In genomic region chr3:154115478-154115877, GRCm38 (mm10) we compare ENCODE assay signal across 27 mouse cellular contexts.
A peak's percentile ranks its signal among the peaks of the same experiment; 100 is the strongest.
DNase-seq lines count a peak whose midpoint lies in the region; ATAC-seq lines count a peak whose summit lies in the region.
"Had no signal": no experiment of that assay in that cellular context is flagged by ENCODE, and none has a peak within 500 bp of the region (broad histone marks: within the 10 kb centered on the region; RNA-seq: fewer than 3 reads in every experiment).

No protein-coding gene starts in this region.

- no peak overlapping the region for H3K4me3 ChIP-seq in forebrain, embryonic 13.5 days
- no peak overlapping the region for H3K4me3 ChIP-seq in forebrain, embryonic 12.5 days (replicated peaks)
- no peak overlapping the region for H3K4me3 ChIP-seq in hindbrain, embryonic 14.5 days (replicated peaks; ENCODE audit: low read length)
- H3K4me3 ChIP-seq in hindbrain, embryonic 11.5 days (ENCODE audit: low read depth, low read length): no peak overlapping the region
- no peak overlapping the region for H3K4me3 ChIP-seq in brown adipose tissue, adult 24 weeks (ENCODE audit: insufficient read depth, low read depth, low read length)
- H3K4me3 ChIP-seq: embryonic facial prominence, embryonic 13.5 days; embryonic facial prominence, embryonic 15.5 days had no signal

- H3K27ac ChIP-seq in forebrain, embryonic 13.5 days: no peak overlapping the region
- no peak overlapping the region for H3K27ac ChIP-seq in forebrain, embryonic 12.5 days
- H3K27ac ChIP-seq in hindbrain, embryonic 14.5 days: peak overlapping the region; percentile 16; the same call in 1 of the 2 replicates
- H3K27ac ChIP-seq in hindbrain, embryonic 11.5 days (ENCODE audit: low read depth, low read length): no peak overlapping the region
- 0 out of 2 replicates have a peak overlapping the region, but pooled peaks have one; percentile 12 for H3K27ac ChIP-seq in brown adipose tissue, adult 24 weeks (replicated peaks; ENCODE audit: low read depth, low read length)
- H3K27ac ChIP-seq: embryonic facial prominence, embryonic 13.5 days; embryonic facial prominence, embryonic 15.5 days had no signal

- H3K4me1 ChIP-seq in forebrain, embryonic 13.5 days: peaks cover 31% of the 10 kb centered on the region
- peaks cover 15% of the 10 kb centered on the region for H3K4me1 ChIP-seq in forebrain, embryonic 12.5 days
- H3K4me1 ChIP-seq in hindbrain, embryonic 14.5 days (replicated peaks; ENCODE audit: control insufficient read depth, insufficient read depth, low read length): peaks cover 5% of the 10 kb centered on the region
- no peaks in the 10 kb centered on the region for H3K4me1 ChIP-seq in hindbrain, embryonic 11.5 days (replicated peaks; ENCODE audit: control insufficient read depth, insufficient read depth, low read length)
- no peaks in the 10 kb centered on the region for H3K4me1 ChIP-seq in brown adipose tissue, adult 24 weeks (ENCODE audit: control insufficient read depth, insufficient read depth, insufficient read length, low read length)

- no peaks in the 10 kb centered on the region for H3K27me3 ChIP-seq in forebrain, embryonic 13.5 days
- no peaks in the 10 kb centered on the region; the same call in 1 of the 2 replicates for H3K27me3 ChIP-seq in forebrain, embryonic 12.5 days
- no peaks in the 10 kb centered on the region for H3K27me3 ChIP-seq in hindbrain, embryonic 14.5 days (ENCODE audit: control insufficient read depth, insufficient read depth, low read length)
- no peaks in the 10 kb centered on the region for H3K27me3 ChIP-seq in hindbrain, embryonic 11.5 days (ENCODE audit: control insufficient read depth, insufficient read depth, low read length)
- H3K27me3 ChIP-seq: CH12.LX; embryonic facial prominence, embryonic 13.5 days; embryonic facial prominence, embryonic 15.5 days; Patski had no signal

- no peaks in the 10 kb centered on the region for H3K36me3 ChIP-seq in forebrain, embryonic 13.5 days (ENCODE audit: poor library complexity, severe bottlenecking)
- no peaks in the 10 kb centered on the region for H3K36me3 ChIP-seq in forebrain, embryonic 12.5 days (replicated peaks)
- no peaks in the 10 kb centered on the region for H3K36me3 ChIP-seq in hindbrain, embryonic 14.5 days (replicated peaks; ENCODE audit: control insufficient read depth, insufficient read depth)
- H3K36me3 ChIP-seq in hindbrain, embryonic 11.5 days (ENCODE audit: control insufficient read depth, insufficient read depth, low read length): no peaks in the 10 kb centered on the region
- H3K36me3 ChIP-seq: embryonic facial prominence, embryonic 13.5 days; embryonic facial prominence, embryonic 15.5 days; G1E had no signal

- no peak overlapping the region for H3K9ac ChIP-seq in forebrain, embryonic 13.5 days
- H3K9ac ChIP-seq in forebrain, embryonic 12.5 days: no peak overlapping the region
- no peak overlapping the region for H3K9ac ChIP-seq in hindbrain, embryonic 14.5 days
- H3K9ac ChIP-seq in hindbrain, embryonic 11.5 days (ENCODE audit: low read depth, low read length): no peak overlapping the region
- H3K9ac ChIP-seq: embryonic facial prominence, embryonic 13.5 days; embryonic facial prominence, embryonic 15.5 days; forebrain, postnatal 0 days had no signal

- DNase-seq in heart, adult 11 months: peak; percentile 68
- no peak for DNase-seq in heart, adult 9 months (ENCODE audit: low spot score in 2 of 2)
- no peak for DNase-seq in hindbrain, embryonic 14.5 days (ENCODE audit: low spot score)
- DNase-seq in hindbrain, embryonic 11.5 days (ENCODE audit: low spot score): no peak
- DNase-seq: adrenal gland, adult 8-10 months; adrenal gland, postnatal 14 days; adrenal gland, postnatal 36 days; B cell, adult 2 months; cerebellum, adult 11 months; cerebellum, adult 18-20 months; cerebellum, adult 8-10 months; cerebellum, adult 9-11 months; cerebellum, postnatal 14 days; cerebellum, postnatal 36 days; embryo, embryonic 11 days; forebrain, postnatal 0 days had no signal

- 91% methylated on average over 4 of the region's 4 CpGs for WGBS in forebrain, embryonic 13.5 days
- 86% methylated on average over 4 of the region's 4 CpGs for WGBS in forebrain, embryonic 12.5 days
- WGBS in hindbrain, embryonic 14.5 days: 93% methylated on average over 4 of the region's 4 CpGs
- WGBS in hindbrain, embryonic 11.5 days: 91% methylated on average over 4 of the region's 4 CpGs

- H3K9me3 ChIP-seq in forebrain, embryonic 13.5 days (replicated peaks): no peaks in the 10 kb centered on the region
- no peaks in the 10 kb centered on the region for H3K9me3 ChIP-seq in forebrain, embryonic 12.5 days
- no peaks in the 10 kb centered on the region for H3K9me3 ChIP-seq in hindbrain, embryonic 14.5 days (ENCODE audit: control insufficient read depth, low read length)
- H3K9me3 ChIP-seq in hindbrain, embryonic 11.5 days (ENCODE audit: control insufficient read depth, low read length): no peaks in the 10 kb centered on the region
- H3K9me3 ChIP-seq: embryonic facial prominence, embryonic 13.5 days; embryonic facial prominence, embryonic 15.5 days; G1E had no signal

- peak; percentile 28; the same call in 1 of the 2 replicates for ATAC-seq in forebrain, embryonic 13.5 days
- no peak for ATAC-seq in forebrain, embryonic 12.5 days (ENCODE audit: low FRiP score)
- peak; percentile 9; the same call in 1 of the 2 replicates for ATAC-seq in hindbrain, embryonic 14.5 days (ENCODE audit: low FRiP score)
- ATAC-seq in hindbrain, embryonic 11.5 days (ENCODE audit: low FRiP score): no peak
- ATAC-seq in erythroblast, adult 5-6 weeks (replicated peaks; ENCODE audit: low FRiP score, poor library complexity, severe bottlenecking): no peak
- ATAC-seq: activated CD4-positive, CD25-positive, alpha-beta regulatory T cell, adult 4 months; CD4-positive, CD25-positive, alpha-beta regulatory T cell, adult 4 months; forebrain, postnatal 0 days; Patski had no signal

- H3K4me2 ChIP-seq in forebrain, embryonic 13.5 days: no peak overlapping the region
- no peak overlapping the region for H3K4me2 ChIP-seq in forebrain, embryonic 12.5 days
- H3K4me2 ChIP-seq in hindbrain, embryonic 14.5 days (replicated peaks): no peak overlapping the region
- H3K4me2 ChIP-seq in hindbrain, embryonic 11.5 days (replicated peaks; ENCODE audit: low read depth, low read length): no peak overlapping the region
- H3K4me2 ChIP-seq: embryonic facial prominence, embryonic 13.5 days; embryonic facial prominence, embryonic 15.5 days had no signal

Comparison
In these comparisons a context has a peak if more than half of its experiments do, and no peak if none do; other contexts are left out.
1. ATAC-seq: peak in forebrain, embryonic 13.5 days (single experiment) and hindbrain, embryonic 14.5 days (single experiment); none in forebrain, embryonic 12.5 days (single experiment), hindbrain, embryonic 11.5 days (single experiment) and erythroblast, adult 5-6 weeks (single experiment).
2. H3K27ac ChIP-seq: peak in hindbrain, embryonic 14.5 days (single experiment) and brown adipose tissue, adult 24 weeks (single experiment); none in forebrain, embryonic 13.5 days (single experiment), forebrain, embryonic 12.5 days (single experiment) and hindbrain, embryonic 11.5 days (single experiment).